Mouse (Mus musculus) ES-CJ7 (cell line): ENCODE measurements at regions not wholly inside any gene's neighbourhood (a gene's known extent, or its start where the extent isn't known, plus 50 kb on each side); places are given as distances from the start of the nearest gene placed in this dataset.

ENCODE experiments used
- DNase-seq: peaks from one replicate; pipeline ENCODE4 v3.0.0; 2011; ENCODE audit warnings: low read depth, low spot score

GRCm38 (mm10) chr4:110125067-110125784 is 147.4 kb downstream of the Dmrta2 start:
- DNase-seq: peak; percentile 28

- no peak for DNase-seq
Observed at GRCm38 (mm10) chr4:110127941-110128520, 150.2 kb downstream of the Dmrta2 start.

- peak; percentile 35 for DNase-seq
Observed at GRCm38 (mm10) chr4:110128918-110129317, 151.1 kb downstream of the Dmrta2 start.

- no peak for DNase-seq
Observed at GRCm38 (mm10) chr4:110129518-110129917, 151.7 kb downstream of the Dmrta2 start.

GRCm38 (mm10) chr4:110132061-110132460 is 154.2 kb downstream of the Dmrta2 start:
- peak; percentile 25 for DNase-seq

GRCm38 (mm10) chr4:110134036-110134435 is 156.2 kb downstream of the Dmrta2 start:
- no peak for DNase-seq

GRCm38 (mm10) chr4:110145229-110145628 is 167.4 kb downstream of the Dmrta2 start:
- DNase-seq: no peak

GRCm38 (mm10) chr4:110152103-110152946 is 174.5 kb downstream of the Dmrta2 start:
- DNase-seq: peak; percentile 44
